ENCODE assay signal across 9 mouse cellular contexts in genomic region chr15:89497391-89498048, GRCm38 (mm10). TPM values are rescaled to one million over a fixed set of nuclear protein-coding genes. Genes with fewer than 3 reads are reported as not detected.
A peak's percentile ranks its signal among the peaks of the same experiment; 100 is the strongest.
DNase-seq lines count a peak whose midpoint lies in the region; ATAC-seq lines count a peak whose summit lies in the region.
"Had no signal": no experiment of that assay in that cellular context is flagged by ENCODE, and none has a peak within 500 bp of the region (broad histone marks: within the 10 kb centered on the region; RNA-seq: fewer than 3 reads in every experiment).

No protein-coding gene starts in this region.

- WGBS in forebrain, embryonic 10.5 days: 24% methylated on average over 4 of the region's 4 CpGs
- 28% methylated on average over 4 of the region's 4 CpGs for WGBS in forebrain, embryonic 14.5 days
- 25% methylated on average over 4 of the region's 4 CpGs for WGBS in stomach, embryonic 16.5 days

- no peak for DNase-seq in forebrain, embryonic 10.5 days (ENCODE audit: extremely low spot score, low spot score)
- DNase-seq in forebrain, embryonic 14.5 days (ENCODE audit: low spot score): no peak
- peak; percentile 77 to 93 for DNase-seq in heart, adult 18-20 months
- peak; percentile 84 for DNase-seq in kidney, adult 11 months
- peak; percentile 86 to 89 for DNase-seq in lung, adult 18-20 months
- DNase-seq in layer of hippocampus, postnatal 10 days (ENCODE audit: low spot score in 2 of 2): no peak

- H3K36me3 ChIP-seq in forebrain, embryonic 10.5 days (replicated peaks): no peaks in the 10 kb centered on the region
- no peaks in the 10 kb centered on the region for H3K36me3 ChIP-seq in forebrain, embryonic 14.5 days (ENCODE audit: control insufficient read depth, insufficient read depth, low read length)
- no peaks in the 10 kb centered on the region for H3K36me3 ChIP-seq in stomach, embryonic 16.5 days (ENCODE audit: control insufficient read depth, insufficient read depth, low read length)

- peaks cover 73% of the 10 kb centered on the region for H3K27me3 ChIP-seq in forebrain, embryonic 10.5 days (ENCODE audit: poor library complexity, severe bottlenecking)
- peaks cover 7% of the 10 kb centered on the region for H3K27me3 ChIP-seq in forebrain, embryonic 14.5 days (replicated peaks; ENCODE audit: control insufficient read depth, insufficient read depth, low read length)
- H3K27me3 ChIP-seq in stomach, embryonic 16.5 days (ENCODE audit: control insufficient read depth, insufficient read depth, low read length): peaks cover 4% of the 10 kb centered on the region; the same call in 1 of the 2 replicates

- no peak overlapping the region for H3K4me2 ChIP-seq in forebrain, embryonic 14.5 days (ENCODE audit: low read length)
- H3K4me2 ChIP-seq in stomach, embryonic 16.5 days (ENCODE audit: low read depth, low read length): no peak overlapping the region

- peak overlapping the region; percentile 88 for H3K27ac ChIP-seq in forebrain, embryonic 10.5 days
- no peak overlapping the region for H3K27ac ChIP-seq in forebrain, embryonic 14.5 days (ENCODE audit: low read depth, low read length)
- H3K27ac ChIP-seq in stomach, embryonic 16.5 days (ENCODE audit: low read length): 0 out of 2 replicates have a peak overlapping the region, but pooled peaks have one; percentile 3

- no peak overlapping the region for H3K9ac ChIP-seq in forebrain, embryonic 14.5 days (ENCODE audit: low read length)
- H3K9ac ChIP-seq in stomach, embryonic 16.5 days (ENCODE audit: low read length): no peak overlapping the region

- peaks cover 51% of the 10 kb centered on the region for H3K4me1 ChIP-seq in forebrain, embryonic 10.5 days
- peaks cover 8% of the 10 kb centered on the region; the same call in 1 of the 2 replicates for H3K4me1 ChIP-seq in forebrain, embryonic 14.5 days (ENCODE audit: control insufficient read depth, insufficient read depth, low read length)
- H3K4me1 ChIP-seq in stomach, embryonic 16.5 days (ENCODE audit: control insufficient read depth, insufficient read depth, low read length): 0 out of 2 replicates have a peak, but pooled peaks cover 7% of the 10 kb centered on the region

- 0 out of 2 replicates have a peak, but pooled peaks cover 2% of the 10 kb centered on the region for H3K9me3 ChIP-seq in forebrain, embryonic 10.5 days
- no peaks in the 10 kb centered on the region for H3K9me3 ChIP-seq in forebrain, embryonic 14.5 days (replicated peaks; ENCODE audit: control insufficient read depth, low read length)
- H3K9me3 ChIP-seq in stomach, embryonic 16.5 days (replicated peaks; ENCODE audit: control insufficient read depth, low read length): no peaks in the 10 kb centered on the region

- ATAC-seq in forebrain, embryonic 14.5 days: no peak
- peak; percentile 18 for ATAC-seq in stomach, embryonic 16.5 days (ENCODE audit: insufficient read depth, low FRiP score)
- no peak for ATAC-seq in monocyte, adult 5-6 weeks (replicated peaks; ENCODE audit: insufficient number of reproducible peaks, low FRiP score, low TSS enrichment, poor library complexity, severe bottlenecking)

- H3K4me3 ChIP-seq in forebrain, embryonic 10.5 days: peak overlapping the region; percentile 77; the same call in 1 of the 2 replicates
- H3K4me3 ChIP-seq in forebrain, embryonic 14.5 days (ENCODE audit: low read depth, low read length): no peak overlapping the region
- H3K4me3 ChIP-seq in stomach, embryonic 16.5 days (replicated peaks; ENCODE audit: low read length): peak overlapping the region; percentile 71; the same call in 1 of the 2 replicates

RNA-seq across cellular contexts. Expression of gene Shank3, which starts 1.9 kb away (rescaled TPM):
- polyA plus RNA-seq in forebrain, embryonic 10.5 days (2016; fragmentation: Nextera tagmentation; extraction: Ambion mirVana): 2.2 and 3.0 TPM in 2 replicates
- 4.8 and 6.0 TPM in 2 replicates for polyA plus RNA-seq in forebrain, embryonic 14.5 days (2014; fragmentation: Nextera tagmentation; extraction: Ambion mirVana)
- total RNA-seq in heart, adult 18-20 months (2021): 10 to 100 TPM; 35.9 to 40.4 TPM
- 1.1 and 1.8 TPM in 2 replicates for polyA plus RNA-seq in stomach, embryonic 16.5 days (2015; fragmentation: Nextera tagmentation; extraction: Ambion mirVana)
- 100 to 1,000 TPM; 221 to 225 TPM for total RNA-seq in layer of hippocampus, postnatal 10 days (2021)
- total RNA-seq in monocyte, adult 5-6 weeks (2017): not detected in 3 replicates

RNA-seq across cellular contexts. Expression of gene Arsa, which starts 20.3 kb away (rescaled TPM):
- polyA plus RNA-seq in forebrain, embryonic 10.5 days (2016; fragmentation: Nextera tagmentation; extraction: Ambion mirVana): 10.7 and 11.4 TPM in 2 replicates
- 14.0 and 16.5 TPM in 2 replicates for polyA plus RNA-seq in forebrain, embryonic 14.5 days (2014; fragmentation: Nextera tagmentation; extraction: Ambion mirVana)
- 10 to 100 TPM; 12.5 to 15.2 TPM for total RNA-seq in heart, adult 18-20 months (2021)
- 19.5 and 19.9 TPM in 2 replicates for polyA plus RNA-seq in stomach, embryonic 16.5 days (2015; fragmentation: Nextera tagmentation; extraction: Ambion mirVana)
- 10 to 100 TPM; 30.0 to 31.1 TPM for total RNA-seq in layer of hippocampus, postnatal 10 days (2021)
- total RNA-seq in monocyte, adult 5-6 weeks (2017): 11.2 to 12.6 TPM (median 11.7 TPM) in 3 replicates

RNA-seq across cellular contexts. Expression of gene Mapk8ip2, which starts 43.8 kb away (rescaled TPM):
- polyA plus RNA-seq in forebrain, embryonic 10.5 days (2016; fragmentation: Nextera tagmentation; extraction: Ambion mirVana): 21.2 and 22.4 TPM in 2 replicates
- 32.1 and 45.0 TPM in 2 replicates for polyA plus RNA-seq in forebrain, embryonic 14.5 days (2014; fragmentation: Nextera tagmentation; extraction: Ambion mirVana)
- under 1 TPM; 0.07 to 0.33 TPM for total RNA-seq in heart, adult 18-20 months (2021)
- polyA plus RNA-seq in stomach, embryonic 16.5 days (2015; fragmentation: Nextera tagmentation; extraction: Ambion mirVana): 3.7 and 3.9 TPM in 2 replicates
- total RNA-seq in layer of hippocampus, postnatal 10 days (2021): 100 to 1,000 TPM; 176 to 186 TPM
- total RNA-seq in monocyte, adult 5-6 weeks (2017): not detected in 3 replicates
- polyA plus RNA-seq: erythroblast, embryonic 14.5 days had no signal

Comparison
In these comparisons a context has a peak if more than half of its experiments do, and no peak if none do; other contexts are left out.
1. DNase-seq: peak in heart, adult 18-20 months (2 of 2), kidney, adult 11 months (single experiment) and lung, adult 18-20 months (2 of 2); none in forebrain, embryonic 10.5 days (single experiment), forebrain, embryonic 14.5 days (single experiment) and layer of hippocampus, postnatal 10 days (0 of 2).
2. RNA of gene Shank3, which starts 1.9 kb away (total RNA-seq): 221 to 225 TPM in layer of hippocampus, postnatal 10 days and 35.9 to 40.4 TPM in heart, adult 18-20 months; not detected in monocyte, adult 5-6 weeks; every median in the first group is over 10 times any median in the second.
3. RNA of gene Mapk8ip2, which starts 43.8 kb away (total RNA-seq): 176 to 186 TPM in layer of hippocampus, postnatal 10 days; 0.07 to 0.33 TPM in heart, adult 18-20 months and not detected in monocyte, adult 5-6 weeks; every median in the first group is over 100 times any median in the second.